Mouse (Mus musculus) adrenal gland, postnatal 14 days (tissue): ENCODE results near the gene Cdc42bpa. TPM values are rescaled to one million over a fixed set of nuclear protein-coding genes. Genes with fewer than 3 reads are reported as not detected.
"Not testable (repeated sequence)": the region's sequence is repeated elsewhere in the genome, so short reads cannot be mapped to it uniquely, and the experiment has no call there.

Source experiments
- DNase-seq: peaks from one replicate; pipeline ENCODE4 v3.0.0; 2021; ENCODE audit warnings: mixed read lengths
- total RNA-seq: library from RNA; stranded (reverse); gene quantifications from 2 replicates; pipeline ENCODE4 v1.2.3, GENCODE M21; 2021

Cdc42bpa gene
- total RNA-seq, 1 experiment from 2014 or later = 51.2 TPM

- DNase-seq = peak; percentile 47
Measured at GRCm38 (mm10) chr1:179960882-179961698, 818 bp downstream of the Cdc42bpa start.

GRCm38 (mm10) chr1:179961777-179962176, 1.5 kb downstream of the Cdc42bpa start:
- peak; percentile 19 for DNase-seq

- DNase-seq = no peak
Measured at GRCm38 (mm10) chr1:179969776-179970428, 9.6 kb downstream of the Cdc42bpa start.

GRCm38 (mm10) chr1:179975021-179975420, 14.7 kb downstream of the Cdc42bpa start:
- no peak for DNase-seq

GRCm38 (mm10) chr1:179975645-179976275, 15.5 kb downstream of the Cdc42bpa start:
- DNase-seq = no peak

GRCm38 (mm10) chr1:179977437-179977836, 17.2 kb downstream of the Cdc42bpa start:
- no peak for DNase-seq

- no peak for DNase-seq
Measured at GRCm38 (mm10) chr1:179978742-179979141, 18.5 kb downstream of the Cdc42bpa start.

- DNase-seq = no peak
Measured at GRCm38 (mm10) chr1:179981680-179982079, 21.4 kb downstream of the Cdc42bpa start.

GRCm38 (mm10) chr1:179982183-179982582, 21.9 kb downstream of the Cdc42bpa start:
- DNase-seq = no peak

GRCm38 (mm10) chr1:179982933-179983332, 22.7 kb downstream of the Cdc42bpa start:
- DNase-seq = no peak

- no peak for DNase-seq
Measured at GRCm38 (mm10) chr1:179984171-179984570, 23.9 kb downstream of the Cdc42bpa start.

- no peak for DNase-seq
Measured at GRCm38 (mm10) chr1:179991660-179992235, 31.5 kb downstream of the Cdc42bpa start.

- DNase-seq = no peak
Measured at GRCm38 (mm10) chr1:179992255-179992654, 32.0 kb downstream of the Cdc42bpa start.

GRCm38 (mm10) chr1:180008057-180008456, 47.8 kb downstream of the Cdc42bpa start:
- DNase-seq = no peak

- no peak for DNase-seq
Measured at GRCm38 (mm10) chr1:180013479-180013878, 53.2 kb downstream of the Cdc42bpa start.

GRCm38 (mm10) chr1:180018218-180018617, 57.9 kb downstream of the Cdc42bpa start:
- DNase-seq = no peak

- DNase-seq = no peak
Measured at GRCm38 (mm10) chr1:180021463-180022296, 61.4 kb downstream of the Cdc42bpa start.

- DNase-seq = no peak
Measured at GRCm38 (mm10) chr1:180023512-180023911, 63.2 kb downstream of the Cdc42bpa start.

- not testable (repeated sequence) for DNase-seq
Measured at GRCm38 (mm10) chr1:180029863-180030262, 69.6 kb downstream of the Cdc42bpa start.

GRCm38 (mm10) chr1:180030631-180031365, 70.5 kb downstream of the Cdc42bpa start:
- DNase-seq = no peak
